Mouse (Mus musculus): ENCODE results near the gene Otop1. TPM values are rescaled to one million over a fixed set of nuclear protein-coding genes. Genes with fewer than 3 reads are reported as not detected.

Otop1 gene
- polyA plus RNA-seq, 1 experiment from 2014 or later, result not detected

Other genes with a start within 250 kb of the Otop1 start
- gene Stx18, start 237.2 kb upstream of the Otop1 start, polyA plus RNA-seq (2014; fragmentation: Nextera tagmentation; extraction: Ambion mirVana), result 56.0 and 59.1 TPM in 2 replicates
- gene Nsg1, start 116.1 kb upstream of the Otop1 start, polyA plus RNA-seq (2014; fragmentation: Nextera tagmentation; extraction: Ambion mirVana), result 88.7 and 109 TPM in 2 replicates
- gene Zbtb49, start 55.5 kb upstream of the Otop1 start, polyA plus RNA-seq (2014; fragmentation: Nextera tagmentation; extraction: Ambion mirVana), result 14.2 and 15.7 TPM in 2 replicates
- 112 and 113 TPM in 2 replicates for gene Lyar, start 55.5 kb upstream of the Otop1 start, polyA plus RNA-seq (2014; fragmentation: Nextera tagmentation; extraction: Ambion mirVana)
- 105 TPM in 2 replicates for gene Tmem128, start 15.8 kb upstream of the Otop1 start, polyA plus RNA-seq (2014; fragmentation: Nextera tagmentation; extraction: Ambion mirVana)
- not detected in 2 replicates for gene Drd5, start 43.4 kb downstream of the Otop1 start, polyA plus RNA-seq (2014; fragmentation: Nextera tagmentation; extraction: Ambion mirVana)
- 0.13 and 0.15 TPM in 2 replicates for gene Slc2a9, start 227.2 kb downstream of the Otop1 start, polyA plus RNA-seq (2014; fragmentation: Nextera tagmentation; extraction: Ambion mirVana)